Mouse (Mus musculus) heart, adult 8-10 months (tissue): Measurements from ENCODE around the gene Fasl. TPM values are rescaled to one million over a fixed set of nuclear protein-coding genes. Genes with fewer than 3 reads are reported as not detected.

Experiments used
- DNase-seq: peaks from one replicate; pipeline ENCODE4 v3.0.0; 2022; ENCODE audit warnings: low spot score
- total RNA-seq, 4 experiments: library from RNA; stranded (reverse); gene quantifications; 2 replicates each; pipeline ENCODE4 v1.2.4; 2022

The Fasl gene
- total RNA-seq, 4 experiments from 2014 or later, result not detected

- DNase-seq, result no peak
Measured at GRCm38 (mm10) chr1:161761556-161761955, 26.7 kb downstream of the Fasl start.

GRCm38 (mm10) chr1:161756547-161756946, 31.7 kb downstream of the Fasl start:
- no peak for DNase-seq

GRCm38 (mm10) chr1:161751311-161751710, 37.0 kb downstream of the Fasl start:
- DNase-seq, result no peak

- no peak for DNase-seq
Measured at GRCm38 (mm10) chr1:161750471-161751041, 37.7 kb downstream of the Fasl start.

GRCm38 (mm10) chr1:161748685-161749084, 39.6 kb downstream of the Fasl start:
- DNase-seq, result no peak

- DNase-seq, result peak; percentile 36
Measured at GRCm38 (mm10) chr1:161748138-161748537, 40.2 kb downstream of the Fasl start.

- no peak for DNase-seq
Measured at GRCm38 (mm10) chr1:161746542-161747302, 41.6 kb downstream of the Fasl start.

- DNase-seq, result no peak
Measured at GRCm38 (mm10) chr1:161744855-161745254, 43.4 kb downstream of the Fasl start.

GRCm38 (mm10) chr1:161744209-161744608, 44.1 kb downstream of the Fasl start:
- no peak for DNase-seq

GRCm38 (mm10) chr1:161742481-161743267, 45.6 kb downstream of the Fasl start:
- no peak for DNase-seq

GRCm38 (mm10) chr1:161736848-161737247, 51.4 kb downstream of the Fasl start:
- peak; percentile 25 for DNase-seq

- no peak for DNase-seq
Measured at GRCm38 (mm10) chr1:161736255-161736654, 52.0 kb downstream of the Fasl start.

GRCm38 (mm10) chr1:161735465-161736046, 52.7 kb downstream of the Fasl start:
- peak; percentile 3 for DNase-seq

- peak; percentile 13 for DNase-seq
Measured at GRCm38 (mm10) chr1:161734741-161735211, 53.5 kb downstream of the Fasl start.

GRCm38 (mm10) chr1:161734314-161734713, 54.0 kb downstream of the Fasl start:
- DNase-seq, result no peak

Other genes with a start within 250 kb of the Fasl start
- gene Suco, start 88.2 kb upstream of the Fasl start, total RNA-seq, result 10 to 100 TPM; 11.7 to 16.6 (median 15.3) TPM
- gene Pigc, start 180.7 kb upstream of the Fasl start, total RNA-seq, result 10 to 100 TPM in 3 of 4 experiments, 1 to 10 TPM in 1; 10.0 to 11.2 (median 10.5) TPM
- gene 4930558K02Rik, start 191.1 kb upstream of the Fasl start, total RNA-seq, result not detected